Mouse (Mus musculus) T-helper 1 cell (primary cell): Measurements from ENCODE around the gene Masp2.

ENCODE experiments used
- in situ Hi-C: fragments of 300-600 bp; cut with MboI, MseI; formaldehyde crosslinking; loops from one replicate; pipeline ENCODE4 v1.15.1; 2025; ENCODE audit warnings: high pct_unique_total_duplicates

The Masp2 gene

GRCm38 (mm10) chr4:148633395-148634061, 31.2 kb downstream of the Masp2 start:
- in situ Hi-C loops = no loop called here

- in situ Hi-C loops = no loop called here
These were observed 33.0 kb downstream of the Masp2 start for GRCm38 (mm10) chr4:148635309-148635708.

- in situ Hi-C loops = no loop called here
These were observed 35.9 kb downstream of the Masp2 start for GRCm38 (mm10) chr4:148638302-148638701.

- in situ Hi-C loops = no loop called here
These were observed 37.1 kb downstream of the Masp2 start for GRCm38 (mm10) chr4:148639455-148639854.

DNA sequence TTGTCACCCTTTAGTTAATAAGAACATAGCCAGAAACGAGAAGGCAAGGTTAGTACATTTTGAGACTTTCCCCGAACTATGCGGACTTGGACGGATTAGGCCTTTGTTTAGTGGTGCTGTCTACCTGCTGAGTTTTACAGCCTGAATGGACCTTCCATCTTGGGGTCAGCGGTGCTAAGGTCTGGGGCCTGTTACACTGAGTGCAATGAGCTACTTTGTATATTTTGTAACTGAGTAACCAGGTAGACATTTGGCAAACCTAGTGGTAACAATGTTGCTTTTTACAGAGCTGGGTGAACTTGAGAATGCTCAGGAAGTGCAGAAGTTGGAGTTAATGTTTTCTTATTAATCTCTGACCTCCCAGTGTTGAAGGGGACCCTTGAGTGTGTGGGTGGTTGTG, 38.8 kb downstream of the Masp2 start:
- in situ Hi-C loops = loop anchor here (10.0 kb wide), 1 partner anchor 1884 kb away; no protein-coding TSS in a partner anchor

- in situ Hi-C loops = loop anchor here (10.0 kb wide), 1 partner anchor 1881 kb away; no protein-coding TSS in a partner anchor
These were observed 41.2 kb downstream of the Masp2 start, which contains the start of gene Gm572 for GRCm38 (mm10) chr4:148643291-148644156. Gene Gm572 (plus strand): TSS chr4:148643317.

DNA sequence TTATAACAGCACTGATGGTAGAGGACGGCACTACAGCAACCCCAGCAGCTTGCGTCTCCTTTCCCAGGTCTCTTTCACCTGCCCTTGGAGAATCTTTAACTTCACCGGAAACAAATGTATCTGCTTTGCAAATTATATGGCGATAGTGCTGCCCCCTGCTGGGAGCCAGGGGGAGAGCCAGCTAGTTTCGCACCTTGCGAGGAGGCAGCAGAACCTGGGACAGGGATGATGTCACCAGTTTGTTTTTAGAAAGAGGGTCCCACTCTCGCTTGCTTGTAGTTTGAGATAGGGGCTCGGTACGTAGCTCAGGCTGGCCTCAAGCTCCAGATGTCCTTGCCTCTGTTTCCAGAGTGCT, 41.8 kb downstream of the Masp2 start:
- in situ Hi-C loops = loop anchor here (10.0 kb wide), 1 partner anchor 1881 kb away; no protein-coding TSS in a partner anchor

DNA sequence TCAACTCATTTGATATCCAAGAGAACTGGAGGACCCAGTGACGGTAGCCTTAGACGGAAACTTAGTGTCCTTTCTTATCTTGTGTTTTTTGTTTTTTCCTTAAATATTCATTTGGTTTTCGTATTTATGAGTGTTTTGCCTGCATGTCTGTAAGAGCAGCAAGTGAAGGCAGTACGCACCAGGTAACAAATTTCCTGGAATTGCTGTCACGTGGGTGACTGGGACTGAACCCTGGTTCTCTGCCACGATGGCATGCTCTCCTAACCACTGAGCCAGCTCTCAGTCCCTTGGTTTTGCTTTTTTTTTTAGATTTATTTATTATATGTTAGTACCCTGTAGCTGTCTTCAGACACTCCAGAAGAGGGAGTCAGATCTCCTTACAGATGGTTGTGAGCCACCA, 42.6 kb downstream of the Masp2 start:
- in situ Hi-C loops = loop anchor here (10.0 kb wide), 1 partner anchor 1880 kb away; no protein-coding TSS in a partner anchor

GRCm38 (mm10) chr4:148646616-148647015, 44.3 kb downstream of the Masp2 start:
- in situ Hi-C loops = loop anchor here (10.0 kb wide), 1 partner anchor 1878 kb away; no protein-coding TSS in a partner anchor

DNA sequence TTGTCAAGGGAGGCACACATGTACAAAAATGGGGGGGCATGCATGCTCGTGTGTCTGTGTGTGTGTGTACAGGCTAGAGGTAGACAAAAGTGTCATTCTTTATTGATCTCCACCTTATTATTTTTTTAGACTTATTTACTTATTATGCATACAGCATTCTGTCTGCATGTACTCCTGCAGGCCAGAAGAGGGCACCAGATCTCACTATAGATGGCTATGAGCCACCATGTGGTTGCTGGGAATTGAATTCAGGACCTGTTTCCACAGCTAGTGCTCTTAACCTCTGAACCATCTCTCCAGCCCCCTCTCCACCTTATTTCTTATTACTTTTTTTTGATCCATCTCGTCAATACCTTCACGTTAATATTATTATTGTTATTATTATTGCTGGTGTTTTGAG, 47.0 kb downstream of the Masp2 start:
- in situ Hi-C loops = loop anchor here (10.0 kb wide), 1 partner anchor 1875 kb away; no protein-coding TSS in a partner anchor

DNA sequence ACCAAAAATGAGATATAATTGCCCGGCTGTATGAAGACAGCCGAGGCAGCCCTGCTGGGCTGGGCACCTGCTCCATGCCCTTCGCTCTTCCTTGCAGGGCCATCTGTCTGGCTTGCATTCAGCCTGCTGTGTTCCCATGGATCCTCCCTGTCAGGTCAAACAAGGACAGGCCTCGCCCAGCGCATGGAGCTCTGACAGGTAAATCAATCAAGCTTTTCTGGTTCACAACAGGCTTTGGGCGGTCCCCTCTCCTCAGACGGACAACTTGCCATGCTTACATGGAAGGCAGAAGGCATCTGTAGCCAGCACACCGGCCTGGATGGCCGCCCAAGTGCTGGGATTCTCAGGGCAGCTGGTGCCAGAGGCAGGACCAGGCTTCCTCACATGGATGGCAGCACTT, 48.7 kb downstream of the Masp2 start:
- in situ Hi-C loops = no loop called here

DNA sequence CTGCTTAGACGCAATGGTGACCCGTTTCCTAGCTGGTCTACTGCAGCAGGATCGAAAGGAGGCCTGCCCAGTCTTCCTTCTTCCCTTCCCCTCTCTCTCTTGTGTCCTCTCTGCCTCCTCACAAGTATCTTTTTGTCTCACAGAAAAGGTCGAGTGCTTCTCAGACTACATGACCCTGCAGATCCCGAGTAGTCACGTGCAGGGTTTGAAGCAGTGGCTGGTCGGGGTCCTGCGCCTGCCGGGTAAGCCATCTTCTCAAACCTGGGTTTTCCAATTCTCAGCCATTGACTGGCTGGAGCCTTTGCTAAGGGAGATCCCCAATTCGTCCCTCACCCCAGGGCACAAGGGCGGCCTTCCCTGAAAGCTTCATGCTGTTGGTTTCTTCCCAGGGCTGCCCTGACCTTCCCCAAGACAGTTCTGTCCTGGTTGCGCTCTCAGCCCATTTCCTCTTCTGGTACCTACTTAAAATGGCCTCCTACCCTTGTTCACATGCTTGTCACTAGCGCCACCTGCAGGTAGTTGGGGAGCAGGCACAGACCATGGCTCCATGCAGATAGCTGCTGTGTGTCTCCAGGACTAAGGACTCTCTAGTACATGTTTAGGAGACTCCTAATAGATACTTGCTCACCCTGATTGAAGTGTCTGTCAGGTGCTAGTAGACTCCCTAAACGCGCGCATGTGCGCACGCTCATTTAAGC, 52.5 kb downstream of the Masp2 start:
- in situ Hi-C loops = no loop called here

DNA sequence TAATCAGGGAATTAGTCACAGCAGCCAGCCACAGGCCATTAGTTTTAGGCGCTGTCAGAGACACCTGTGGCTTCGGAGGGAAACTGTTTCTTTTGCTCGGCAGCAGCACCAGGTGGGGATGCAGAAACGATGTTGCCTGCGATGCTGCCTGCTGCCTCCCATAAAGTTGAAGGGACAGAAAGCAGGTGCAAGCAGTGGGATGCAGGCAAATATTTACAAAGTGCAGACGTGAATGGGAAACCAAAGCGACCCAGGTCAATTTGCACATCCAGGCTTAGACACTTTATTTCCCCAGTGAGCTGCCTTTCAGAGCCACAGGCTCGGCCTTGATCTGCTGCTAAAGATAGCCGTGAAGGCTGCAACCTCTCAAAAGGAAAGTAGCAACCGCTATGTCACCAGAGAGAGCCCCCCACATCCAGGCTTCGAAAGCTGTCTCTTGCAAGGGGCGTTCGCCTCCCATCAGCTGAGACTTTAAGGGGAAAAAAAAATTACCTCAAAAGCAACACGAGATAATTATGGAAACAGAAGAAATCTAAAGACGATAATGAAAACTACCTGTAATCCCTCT, 54.4 kb downstream of the Masp2 start:
- in situ Hi-C loops = no loop called here

GRCm38 (mm10) chr4:148657776-148658175, 55.4 kb downstream of the Masp2 start:
- in situ Hi-C loops = no loop called here

DNA sequence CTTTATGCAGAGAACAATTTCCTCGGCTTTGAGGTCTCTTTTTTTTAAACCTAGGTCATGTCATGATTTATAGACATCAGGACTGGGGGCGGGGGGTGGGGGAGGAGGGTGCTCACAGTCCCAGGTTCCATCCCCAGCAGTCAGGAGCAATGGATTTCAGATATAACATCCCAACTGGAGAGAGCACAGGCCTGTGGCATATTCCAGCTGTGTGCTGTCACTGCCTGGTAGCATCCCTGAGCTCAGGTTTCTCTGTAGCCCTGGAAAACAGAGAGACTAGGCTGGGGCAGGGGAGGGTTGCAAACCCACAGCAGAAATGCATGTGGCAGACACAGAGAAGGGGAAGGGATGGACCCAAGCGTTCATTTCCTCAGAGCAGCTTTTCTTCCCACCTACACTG, 57.8 kb downstream of the Masp2 start:
- in situ Hi-C loops = no loop called here

- in situ Hi-C loops = no loop called here
These were observed 60.0 kb downstream of the Masp2 start for GRCm38 (mm10) chr4:148662168-148662965.

DNA sequence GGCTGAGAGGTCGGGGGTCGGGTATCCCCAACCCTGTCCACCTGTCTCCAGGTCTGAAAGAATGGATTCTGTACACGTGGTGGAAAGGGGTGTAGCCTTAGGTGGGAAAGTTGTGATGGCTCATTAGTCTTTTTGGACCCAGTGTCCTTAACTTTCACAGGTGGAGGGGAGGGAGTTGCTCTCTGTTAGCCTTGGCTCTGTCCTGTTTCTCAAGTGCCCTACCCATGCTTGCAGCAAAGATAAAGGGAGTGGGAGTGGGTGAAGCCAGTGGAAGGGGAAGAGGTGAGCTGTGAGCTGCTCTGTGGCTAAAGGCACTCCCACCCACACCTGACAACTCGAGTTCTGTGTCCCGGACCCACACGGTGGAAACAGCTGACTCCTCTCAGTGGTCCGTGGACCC, 61.0 kb downstream of the Masp2 start:
- in situ Hi-C loops = no loop called here

- in situ Hi-C loops = no loop called here
These were observed 61.7 kb downstream of the Masp2 start for GRCm38 (mm10) chr4:148664021-148664420.
